Mouse (Mus musculus) small intestine, adult 2 months (tissue): ENCODE results near the gene Plekhg1. TPM values are rescaled to one million over a fixed set of nuclear protein-coding genes. Genes with fewer than 3 reads are reported as not detected.

ENCODE experiments used
- H3K27ac ChIP-seq: fragments of 200-500 bp; 2 replicates; pipeline ENCODE4 v1.5.1; 2012; ENCODE audit warnings: low read depth, low read length, control low read depth, inconsistent platforms; ENCODE audit not compliant: insufficient read depth
- H3K27me3 ChIP-seq: fragments of 200-500 bp; 2 replicates; pipeline ENCODE4 v1.6.1; 2012; ENCODE audit warnings: mild to moderate bottlenecking, moderate library complexity, low read length, inconsistent platforms; ENCODE audit not compliant: control insufficient read depth, insufficient read depth
- H3K36me3 ChIP-seq: fragments of 200-500 bp; 2 replicates; pipeline ENCODE4 v1.6.1; 2012; ENCODE audit warnings: mild to moderate bottlenecking, low read length, control low read depth, inconsistent platforms; ENCODE audit not compliant: control insufficient read depth, insufficient read depth
- H3K4me1 ChIP-seq: fragments of 200-500 bp; 2 replicates; pipeline ENCODE4 v1.6.1; 2012; ENCODE audit warnings: low read length, inconsistent platforms, mixed read lengths; ENCODE audit not compliant: control insufficient read depth, insufficient read depth, insufficient read length
- H3K4me3 ChIP-seq: fragments of 200-500 bp; 2 replicates; pipeline ENCODE4 v1.5.1; 2012; ENCODE audit warnings: low read depth, mild to moderate bottlenecking, control low read depth, inconsistent platforms, low read length, moderate library complexity
- CTCF ChIP-seq: fragments of 200-500 bp; IDR thresholded peaks from 2 replicates; pipeline ENCODE4 v1.5.1; 2012; ENCODE audit warnings: low read depth, mild to moderate bottlenecking, control low read depth, inconsistent platforms, low read length, moderate library complexity, mixed read lengths; ENCODE audit not compliant: insufficient replicate concordance, insufficient read length; ENCODE audit errors: extremely low read depth
- POLR2A ChIP-seq: fragments of 200-500 bp; IDR thresholded peaks from 2 replicates; pipeline ENCODE4 v1.6.1; 2012; ENCODE audit warnings: low read depth, mild to moderate bottlenecking, control low read depth, inconsistent platforms, low read length, moderate library complexity
- WGBS: fragments of 180-500 bp; shearing (Covaris S2); methylation state at CpG from one replicate; pipeline ENCODE4 v1.1.7; 2018; 5-methylcytosine and 5-hydroxymethylcytosine counted together
- polyA plus RNA-seq: library from polyadenylated mRNA; depleted of rRNA; stranded (reverse); fragments of >200 nt; gene quantifications from 2 replicates; pipeline ENCODE4 v1.2.3, GENCODE M21; 2012; rRNA removed

Gene Plekhg1
- 1.0 and 1.7 TPM in 2 replicates for polyA plus RNA-seq

DNA sequence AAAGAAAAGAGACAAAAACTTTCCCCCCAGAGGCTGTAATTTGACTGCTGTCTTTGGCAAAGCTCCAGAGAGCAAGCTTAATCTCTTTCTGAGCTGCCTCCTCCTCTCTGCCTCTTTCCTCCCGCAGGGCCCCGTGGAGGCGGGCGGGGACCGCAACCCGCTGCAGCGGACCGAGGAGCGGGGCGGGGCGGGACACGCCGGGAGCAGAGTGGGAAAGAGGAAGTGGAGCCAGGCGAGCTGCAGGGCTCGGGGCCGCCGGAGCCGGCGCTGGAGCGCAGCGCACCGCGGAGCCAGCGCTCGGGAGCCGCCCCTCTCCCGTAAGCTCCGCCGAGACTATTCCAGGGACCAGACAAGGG lies at the start of gene Plekhg1:
TSS of gene Plekhg1 (plus strand) at position 217 of the 356 bp plus-strand sequence.
- no peaks in the 10 kb centered on the region for H3K27me3 ChIP-seq
- TF ChIP-seq POLR2A (0 out of 2 replicates have a peak, but pooled peaks have one; percentile 35), CTCF (no peak)
- H3K4me1 ChIP-seq = 0 out of 2 replicates have a peak, but pooled peaks cover 4% of the 10 kb centered on the region
- H3K4me3 ChIP-seq = peak within 1 kb of the TSS; percentile 79
- 2% methylated on average over 29 of the region's 29 CpGs for WGBS
- no peaks in the 10 kb centered on the region for H3K36me3 ChIP-seq
- peak within 1 kb of the TSS; percentile 69 for H3K27ac ChIP-seq

DNA sequence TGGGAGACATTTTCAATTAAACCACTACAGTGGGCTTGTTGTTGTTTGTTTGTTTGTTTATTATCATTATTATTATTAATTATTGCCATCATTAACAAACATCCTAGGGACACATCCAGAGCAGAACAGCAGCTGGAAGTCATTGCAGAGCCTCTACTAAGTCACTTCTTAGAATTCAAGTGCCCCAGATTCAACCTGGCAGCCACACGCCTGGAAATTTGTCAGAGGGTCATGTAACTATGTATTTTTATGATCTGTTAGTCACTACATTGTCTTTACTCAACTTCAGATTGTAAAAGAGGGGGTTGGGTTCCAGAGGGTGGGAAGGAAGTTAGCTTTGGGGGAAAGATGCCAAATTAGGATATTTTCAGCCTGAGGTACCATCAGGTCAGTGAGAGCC lies 47.4 kb upstream of the Plekhg1 start:
- no peak overlapping the region for H3K27ac ChIP-seq
- H3K27me3 ChIP-seq = no peaks in the 10 kb centered on the region; the same call in 1 of the 2 replicates
- 59% methylated on average over 1 of the region's 1 CpGs for WGBS
- TF ChIP-seq POLR2A (no peak), CTCF (no peak)
- H3K4me1 ChIP-seq = no peaks in the 10 kb centered on the region
- H3K4me3 ChIP-seq = no peak overlapping the region
- H3K36me3 ChIP-seq = no peaks in the 10 kb centered on the region

DNA sequence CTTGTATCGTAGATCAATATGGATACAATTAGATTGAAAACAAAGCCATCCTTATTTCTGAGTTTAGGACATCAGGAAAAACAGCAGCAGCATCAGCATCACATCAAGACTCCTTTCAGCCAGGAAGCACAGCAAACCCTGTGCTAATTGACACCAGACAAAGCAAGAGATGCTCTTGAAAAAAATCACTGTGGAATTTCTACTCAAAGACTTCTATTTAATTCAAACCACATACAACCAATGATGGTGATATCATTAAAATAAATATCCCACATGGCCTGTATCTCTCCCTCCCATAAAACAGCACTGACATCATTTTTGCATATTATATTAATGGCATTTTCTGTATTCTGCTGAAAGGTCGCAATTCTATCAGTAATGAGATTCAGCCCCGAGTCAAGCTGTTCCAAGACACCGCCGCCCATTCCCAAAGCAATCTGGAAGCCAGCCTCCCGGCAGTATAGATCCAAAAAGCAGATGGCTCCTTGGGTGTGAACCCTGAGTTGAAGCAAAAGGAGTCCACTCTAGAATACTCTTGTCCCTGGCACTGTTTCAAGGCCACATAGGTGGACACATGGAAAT lies 46.4 kb upstream of the Plekhg1 start:
- Histone ChIP-seq H3K27me3 (no peaks in the 10 kb centered on the region; the same call in 1 of the 2 replicates), H3K4me3 (no peak overlapping the region), H3K4me1 (no peaks in the 10 kb centered on the region), H3K36me3 (no peaks in the 10 kb centered on the region), H3K27ac (no peak overlapping the region)
- 68% methylated on average over 6 of the region's 6 CpGs for WGBS
- TF ChIP-seq CTCF = no peak

DNA sequence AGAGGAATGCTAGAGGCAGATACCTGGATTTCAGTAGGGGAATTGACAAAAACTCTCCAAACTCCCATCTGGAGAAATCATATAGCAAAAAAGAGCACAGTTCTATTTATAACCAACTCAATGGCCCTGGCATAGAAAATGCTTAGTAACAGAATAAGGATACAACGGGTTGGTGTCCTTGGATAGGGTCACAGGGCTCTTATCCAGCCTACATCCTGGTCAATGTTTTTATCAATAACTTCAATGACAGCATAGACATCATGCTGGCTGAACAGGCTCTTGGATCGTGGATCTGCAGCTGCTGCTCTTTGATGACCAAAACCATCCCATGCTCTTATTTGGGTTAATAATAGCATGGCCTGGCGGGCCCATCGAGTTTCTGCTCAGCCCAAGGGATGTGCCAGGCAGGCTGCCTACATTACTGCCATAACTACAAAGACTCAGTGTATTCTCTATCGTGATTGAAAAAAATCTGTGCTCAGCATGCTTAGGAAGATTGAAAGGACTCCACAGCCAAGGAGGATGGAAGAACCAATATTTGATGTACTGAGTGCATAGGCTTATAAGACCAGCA lies 44.7 kb upstream of the Plekhg1 start:
- WGBS = 69% methylated on average over 5 of the region's 5 CpGs
- Histone ChIP-seq H3K27ac (no peak overlapping the region), H3K36me3 (no peaks in the 10 kb centered on the region), H3K4me1 (no peaks in the 10 kb centered on the region), H3K27me3 (no peaks in the 10 kb centered on the region; the same call in 1 of the 2 replicates), H3K4me3 (no peak overlapping the region)
- TF ChIP-seq POLR2A (no peak), CTCF (no peak)

DNA sequence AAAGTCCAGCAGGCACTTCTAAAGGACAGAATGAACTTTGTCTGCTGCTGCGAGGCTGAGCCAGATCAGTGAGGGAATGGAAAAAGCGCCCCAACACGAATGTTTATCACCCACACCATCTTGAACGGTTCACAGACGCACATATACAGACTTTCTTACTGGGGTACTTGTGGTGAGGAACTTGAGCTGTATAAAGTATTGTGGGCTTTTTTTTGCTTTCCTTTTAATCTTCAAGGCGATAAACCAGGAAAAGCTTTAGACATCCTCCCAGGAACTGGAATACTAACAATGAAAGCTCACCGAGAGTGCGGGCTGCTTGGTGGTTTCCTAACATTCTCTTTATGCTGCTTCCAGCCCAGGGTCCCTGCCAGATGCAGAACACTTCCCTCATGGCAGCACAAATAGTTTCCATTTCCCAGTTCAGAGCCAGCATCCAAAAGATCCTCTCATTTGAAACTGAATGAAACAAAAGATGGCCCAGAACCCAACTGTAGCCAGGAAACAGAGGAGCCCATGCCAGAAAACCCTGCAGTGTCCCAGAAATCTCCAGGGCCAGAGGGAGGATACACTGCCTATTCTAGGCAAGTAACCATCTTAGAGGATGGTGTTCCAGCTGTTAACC lies 43.3 kb upstream of the Plekhg1 start:
- Histone ChIP-seq H3K36me3 (no peaks in the 10 kb centered on the region), H3K27ac (no peak overlapping the region), H3K27me3 (no peaks in the 10 kb centered on the region), H3K4me1 (0 out of 2 replicates have a peak, but pooled peaks cover 3% of the 10 kb centered on the region), H3K4me3 (no peak overlapping the region)
- 50% methylated on average over 8 of the region's 8 CpGs for WGBS
- no peak for TF ChIP-seq POLR2A
- no peak for TF ChIP-seq CTCF

DNA sequence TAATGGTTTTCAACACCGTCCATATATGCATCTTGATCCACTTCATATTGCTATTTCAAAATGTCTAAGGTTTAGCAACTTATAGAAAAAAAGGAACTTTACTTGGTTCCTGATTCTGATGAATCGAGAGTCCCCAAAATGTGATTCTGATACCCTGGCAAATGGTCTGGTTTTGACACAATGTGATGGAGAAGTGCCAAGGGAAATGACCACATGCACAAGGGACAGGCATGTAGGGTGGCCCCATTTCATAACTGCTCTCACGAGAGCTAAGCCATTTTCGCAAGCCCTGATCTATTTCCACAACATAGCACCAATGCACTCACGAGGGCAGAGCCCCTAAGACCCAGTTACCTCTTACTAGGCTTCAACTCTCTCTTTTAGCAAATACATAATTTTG lies 42.7 kb upstream of the Plekhg1 start:
- WGBS = 75% methylated on average over 5 of the region's 5 CpGs
- Histone ChIP-seq H3K4me3 (no peak overlapping the region), H3K36me3 (no peaks in the 10 kb centered on the region), H3K27ac (no peak overlapping the region), H3K27me3 (no peaks in the 10 kb centered on the region), H3K4me1 (peaks cover 3% of the 10 kb centered on the region; the same call in 1 of the 2 replicates)
- TF ChIP-seq POLR2A = no peak
- no peak for TF ChIP-seq CTCF
